Mouse (Mus musculus) neural tube, embryonic 12.5 days (tissue): Measurements from ENCODE around the gene Gm12184. TPM values are rescaled to one million over a fixed set of nuclear protein-coding genes. Genes with fewer than 3 reads are reported as not detected.
"Not testable (repeated sequence)": the region's sequence is repeated elsewhere in the genome, so short reads cannot be mapped to it uniquely, and the experiment has no call there.

Source experiments
- ATAC-seq: fragments of 200-750 bp; cut with Nextera tagmentation; 2 replicates; pipeline ENCODE4 v1.8.0; 2017; ENCODE audit warnings: low read depth, mild to moderate bottlenecking, moderate TSS enrichment, moderate library complexity; ENCODE audit not compliant: low FRiP score
- H3K27ac ChIP-seq: fragments of 300-500 bp; sonication (generic); 2 replicates; pipeline ENCODE4 v1.5.1; 2016
- H3K27me3 ChIP-seq: fragments of 300-500 bp; sonication (generic); replicated peaks from 2 replicates; pipeline ENCODE4 v1.6.1; 2016; ENCODE audit warnings: mild to moderate bottlenecking
- H3K36me3 ChIP-seq: fragments of 300-500 bp; sonication (generic); 2 replicates; pipeline ENCODE4 v1.6.1; 2016; ENCODE audit warnings: mild to moderate bottlenecking
- H3K4me1 ChIP-seq: fragments of 300-500 bp; sonication (generic); 2 replicates; pipeline ENCODE4 v1.6.1; 2016
- H3K4me2 ChIP-seq: fragments of 300-500 bp; sonication (generic); replicated peaks from 2 replicates; pipeline ENCODE4 v1.6.1; 2016; ENCODE audit warnings: mild to moderate bottlenecking
- H3K4me3 ChIP-seq: fragments of 300-500 bp; sonication (generic); 2 replicates; pipeline ENCODE4 v1.5.1; 2016
- H3K9ac ChIP-seq: fragments of 300-500 bp; sonication (generic); 2 replicates; pipeline ENCODE4 v1.6.1; 2016; ENCODE audit warnings: mild to moderate bottlenecking
- H3K9me3 ChIP-seq: fragments of 300-500 bp; sonication (generic); 2 replicates; pipeline ENCODE4 v1.6.1; 2016; ENCODE audit warnings: mild to moderate bottlenecking
- WGBS: fragments of 180-500 bp; shearing (Covaris S2); methylation state at CpG from one replicate; pipeline ENCODE4 v1.1.7; 2016; 5-methylcytosine and 5-hydroxymethylcytosine counted together
- polyA plus RNA-seq: library from polyadenylated mRNA; unstranded; fragments of >200 nt; fragmentation: Nextera tagmentation; extraction: Ambion mirVana; gene quantifications from 2 replicates; pipeline ENCODE4 v1.2.1, GENCODE M21; 2016

Gene Gm12184
- 13.8 and 14.9 TPM in 2 replicates for polyA plus RNA-seq

DNA sequence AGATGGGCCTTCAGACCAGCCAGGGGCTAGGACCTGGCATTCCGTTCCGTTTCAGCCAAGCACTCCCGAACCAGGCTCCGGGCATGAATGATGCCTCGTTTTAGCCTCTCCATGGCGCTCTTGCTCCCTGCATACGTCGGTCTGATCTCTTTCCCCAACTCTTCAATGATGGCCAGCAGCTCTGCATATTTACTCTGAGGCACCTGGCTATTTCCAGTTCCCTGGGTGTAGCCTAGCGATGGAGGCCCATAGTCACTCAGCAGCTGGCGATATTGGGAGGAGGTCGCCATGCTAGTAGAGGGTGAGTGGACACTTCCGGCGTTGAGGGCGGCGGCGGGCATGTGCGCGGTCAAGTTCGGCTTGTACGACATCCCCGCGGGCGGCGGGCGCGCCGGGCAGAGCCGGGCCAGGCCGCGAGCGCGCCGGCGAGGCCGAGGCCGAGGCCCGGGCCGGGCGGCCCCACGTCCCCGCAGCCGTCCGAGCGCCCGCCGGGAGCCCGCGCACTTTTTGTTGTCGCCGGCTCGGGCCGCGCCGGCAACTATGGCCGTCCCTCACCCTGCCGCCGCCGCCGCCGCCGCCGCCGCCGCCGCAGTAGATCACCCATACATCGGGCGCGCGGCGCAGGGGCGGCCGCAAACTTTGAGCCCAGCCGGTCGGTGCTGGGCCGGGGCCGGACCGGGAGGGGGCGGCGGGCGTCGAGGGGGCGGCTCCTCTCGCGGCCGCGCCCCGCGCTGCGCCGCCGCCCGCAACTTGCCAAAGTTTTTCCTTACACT, at the start of gene Gm12184, which contains the start of gene Trim7:
Gene Gm12184, minus strand, starts transcription at position 677 of the 773 bp plus-strand sequence.
Gene Trim7, plus strand, starts transcription at position 162 of the 773 bp plus-strand sequence.
- peak within 1 kb of the TSS; percentile 58 for H3K4me2 ChIP-seq
- H3K27me3 ChIP-seq, result peaks cover 12% of the 10 kb centered on the region
- WGBS, result under 1% methylated on average over 62 of the region's 92 CpGs
- H3K36me3 ChIP-seq, H3K9me3 ChIP-seq, H3K27ac ChIP-seq, H3K4me1 ChIP-seq: not testable (repeated sequence)
- peak; percentile 83 for ATAC-seq
- H3K9ac ChIP-seq, result 0 out of 2 replicates have a peak within 1 kb of the TSS, but pooled peaks have one; percentile 29
- peak within 1 kb of the TSS; percentile 38 for H3K4me3 ChIP-seq

DNA sequence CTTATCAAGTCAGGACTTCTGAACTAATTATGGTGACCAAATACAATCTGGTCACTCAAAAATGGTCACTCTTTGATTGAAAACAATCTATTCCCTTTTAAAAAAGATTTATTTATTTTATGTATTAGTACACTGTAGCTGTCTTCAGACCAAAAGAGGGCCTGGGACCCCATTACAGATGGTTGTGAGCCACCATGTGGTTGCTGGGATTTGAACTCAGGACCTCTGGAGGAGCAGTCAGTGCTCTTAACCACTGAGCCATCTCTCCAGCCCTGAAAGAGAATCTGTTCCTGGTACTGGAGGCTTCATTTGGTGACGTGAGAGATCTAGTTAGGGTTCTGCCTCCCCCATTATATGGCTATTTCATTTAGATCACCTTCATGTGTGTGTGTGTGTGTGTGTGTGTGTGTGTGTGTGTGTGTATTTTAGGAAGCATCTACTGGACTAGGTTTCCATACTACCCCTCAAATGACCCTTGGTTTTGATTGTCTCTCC, 48.9 kb upstream of the Gm12184 start:
- H3K9ac ChIP-seq, H3K36me3 ChIP-seq, ATAC-seq: not testable (repeated sequence)

DNA sequence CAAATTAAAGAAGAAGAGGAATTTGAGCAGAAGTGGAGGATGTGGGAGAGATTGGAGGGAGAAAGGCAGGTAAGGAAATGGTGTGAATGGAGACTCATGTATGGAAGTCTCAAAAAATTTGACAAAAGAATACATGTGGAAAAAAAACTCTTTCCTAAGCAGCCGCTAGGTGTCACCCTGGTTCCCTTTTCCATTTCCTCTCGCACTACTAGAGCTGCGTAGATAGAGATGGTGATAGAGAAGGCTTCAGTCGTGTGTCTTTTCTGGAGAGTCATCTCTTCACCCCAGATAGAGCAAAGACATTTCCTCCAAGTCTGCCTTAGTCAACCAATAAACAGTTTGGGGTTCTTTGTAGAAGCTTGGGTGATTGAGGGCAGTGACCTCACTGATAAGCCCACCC, 48.0 kb upstream of the Gm12184 start:
- WGBS, result 2% methylated on average over 4 of the region's 4 CpGs
- no peaks in the 10 kb centered on the region for H3K9me3 ChIP-seq
- peak; percentile 51 for ATAC-seq
- no peak overlapping the region for H3K4me2 ChIP-seq
- no peak overlapping the region for H3K9ac ChIP-seq
- no peak overlapping the region for H3K27ac ChIP-seq
- peaks cover 16% of the 10 kb centered on the region; the same call in 1 of the 2 replicates for H3K4me1 ChIP-seq
- no peak overlapping the region for H3K4me3 ChIP-seq
- no peaks in the 10 kb centered on the region for H3K36me3 ChIP-seq
- peaks cover 3% of the 10 kb centered on the region; the same call in 1 of the 2 replicates for H3K27me3 ChIP-seq

More for the DNA sequence above, 48.9 kb upstream of the Gm12184 start:
- H3K4me3 ChIP-seq, H3K9me3 ChIP-seq, H3K4me2 ChIP-seq, H3K27ac ChIP-seq, H3K27me3 ChIP-seq: not testable (repeated sequence)
- peaks cover 16% of the 10 kb centered on the region; the same call in 1 of the 2 replicates for H3K4me1 ChIP-seq
- WGBS, result 62% methylated on average over 1 of the region's 1 CpGs

DNA sequence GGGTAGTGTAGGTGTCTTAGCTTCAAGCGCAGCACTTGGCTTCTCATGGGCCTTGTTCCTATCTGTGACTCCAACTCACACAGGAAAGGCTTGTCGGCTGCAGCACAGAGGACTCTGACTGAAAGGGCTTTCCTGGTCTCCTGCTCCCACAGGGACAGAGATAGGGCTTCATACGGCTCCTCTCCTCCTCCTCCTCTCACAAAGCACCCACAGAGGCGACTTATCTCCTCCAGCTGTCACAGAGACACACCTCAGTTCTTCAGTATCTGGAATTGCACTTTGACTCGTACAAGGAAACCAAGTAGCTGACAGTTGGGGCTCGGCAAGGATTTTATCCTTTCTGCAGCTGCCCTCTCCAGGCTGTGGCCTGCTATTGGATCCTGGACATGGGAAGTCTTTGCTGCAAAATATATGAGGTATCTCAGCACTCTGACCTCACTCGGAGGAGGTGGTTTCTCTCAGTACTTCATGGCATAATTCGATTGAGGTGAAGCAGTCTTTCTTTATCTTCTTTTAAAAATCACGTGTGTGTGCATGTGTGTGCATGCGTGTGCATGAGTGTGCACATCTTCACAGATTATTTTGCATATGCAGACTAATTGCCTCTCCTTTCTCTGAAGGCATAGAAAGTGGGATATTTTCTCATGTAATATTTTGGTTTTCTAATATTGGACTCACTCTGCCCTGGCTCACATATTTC, 47.3 kb upstream of the Gm12184 start:
- H3K36me3 ChIP-seq, result no peaks in the 10 kb centered on the region
- 72% methylated on average over 10 of the region's 10 CpGs for WGBS
- H3K4me1 ChIP-seq, result peaks cover 16% of the 10 kb centered on the region; the same call in 1 of the 2 replicates
- no peak overlapping the region for H3K4me3 ChIP-seq
- no peak overlapping the region for H3K4me2 ChIP-seq
- H3K27me3 ChIP-seq, result peaks cover 3% of the 10 kb centered on the region; the same call in 1 of the 2 replicates
- H3K27ac ChIP-seq, result no peak overlapping the region
- ATAC-seq, result no peak
- no peaks in the 10 kb centered on the region for H3K9me3 ChIP-seq
- H3K9ac ChIP-seq, result no peak overlapping the region

GRCm38 (mm10) chr11:48872695-48873300, 46.3 kb upstream of the Gm12184 start:
- no peak overlapping the region for H3K4me2 ChIP-seq
- no peaks in the 10 kb centered on the region for H3K36me3 ChIP-seq
- H3K9me3 ChIP-seq, result no peaks in the 10 kb centered on the region
- H3K4me1 ChIP-seq, result peaks cover 16% of the 10 kb centered on the region; the same call in 1 of the 2 replicates
- H3K27ac ChIP-seq, result no peak overlapping the region
- no peak overlapping the region for H3K9ac ChIP-seq
- WGBS, result 80% methylated on average over 7 of the region's 7 CpGs
- peaks cover 3% of the 10 kb centered on the region; the same call in 1 of the 2 replicates for H3K27me3 ChIP-seq
- no peak for ATAC-seq
- no peak overlapping the region for H3K4me3 ChIP-seq

GRCm38 (mm10) chr11:48871817-48872541, 45.5 kb upstream of the Gm12184 start:
- 10% methylated on average over 17 of the region's 17 CpGs for WGBS
- Histone ChIP-seq H3K27ac (no peak overlapping the region), H3K27me3 (peaks cover 3% of the 10 kb centered on the region; the same call in 1 of the 2 replicates), H3K36me3 (no peaks in the 10 kb centered on the region), H3K4me3 (peak overlapping the region; percentile 40), H3K9ac (peak overlapping the region; percentile 53; the same call in 1 of the 2 replicates), H3K4me2 (peak overlapping the region; percentile 78), H3K4me1 (peaks cover 16% of the 10 kb centered on the region; the same call in 1 of the 2 replicates), H3K9me3 (no peaks in the 10 kb centered on the region)
- no peak for ATAC-seq

DNA sequence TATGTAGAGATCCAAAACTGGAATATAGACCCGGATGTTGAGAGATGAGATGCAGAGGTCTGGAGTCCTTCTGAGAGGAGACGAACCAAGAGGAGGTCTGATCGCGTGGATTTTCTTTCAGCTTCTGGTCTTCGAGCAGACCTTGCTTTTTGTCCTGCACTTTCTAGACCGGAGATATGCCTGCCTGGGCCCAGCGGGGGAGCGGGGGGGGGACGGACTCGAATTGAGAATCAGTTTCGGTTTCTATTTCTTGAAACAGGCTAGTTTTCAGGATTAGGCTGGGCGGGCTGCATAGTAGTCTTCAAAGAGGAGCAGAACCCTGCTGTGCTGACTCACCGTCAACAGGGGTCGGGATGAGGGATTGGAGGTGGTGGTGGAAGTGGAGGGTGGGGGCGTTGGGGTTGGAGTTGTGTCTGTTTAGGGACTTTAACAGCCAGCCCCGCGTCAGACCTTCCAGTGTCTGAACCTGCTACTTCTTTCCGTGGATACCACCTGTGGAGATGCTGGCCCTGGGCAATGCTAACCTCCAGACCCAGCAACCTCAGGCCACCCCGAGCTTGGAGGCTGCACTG, 44.8 kb upstream of the Gm12184 start, which contains the start of gene Irgm1:
Gene Irgm1, minus strand, starts transcription at position 483 of the 572 bp plus-strand sequence.
- H3K27me3 ChIP-seq, result peaks cover 3% of the 10 kb centered on the region; the same call in 1 of the 2 replicates
- ATAC-seq, result peak; percentile 53
- H3K9me3 ChIP-seq, result no peaks in the 10 kb centered on the region
- peak within 1 kb of the TSS; percentile 53 for H3K9ac ChIP-seq
- peaks cover 16% of the 10 kb centered on the region; the same call in 1 of the 2 replicates for H3K4me1 ChIP-seq
- WGBS, result 2% methylated on average over 19 of the region's 19 CpGs
- peak within 1 kb of the TSS; percentile 78 for H3K4me2 ChIP-seq
- no peaks in the 10 kb centered on the region for H3K36me3 ChIP-seq
- peak within 1 kb of the TSS; percentile 40 for H3K4me3 ChIP-seq
- no peak within 1 kb of the TSS for H3K27ac ChIP-seq

- H3K4me3 ChIP-seq, result peak overlapping the region; percentile 40
- no peak for ATAC-seq
- peaks cover 16% of the 10 kb centered on the region; the same call in 1 of the 2 replicates for H3K4me1 ChIP-seq
- peaks cover 3% of the 10 kb centered on the region; the same call in 1 of the 2 replicates for H3K27me3 ChIP-seq
- H3K27ac ChIP-seq, result no peak overlapping the region
- H3K9me3 ChIP-seq, result no peaks in the 10 kb centered on the region
- H3K36me3 ChIP-seq, result no peaks in the 10 kb centered on the region
- peak overlapping the region; percentile 78 for H3K4me2 ChIP-seq
- H3K9ac ChIP-seq, result peak overlapping the region; percentile 53
- 41% methylated on average over 7 of the region's 7 CpGs for WGBS
Measured at GRCm38 (mm10) chr11:48870781-48871180, 44.3 kb upstream of the Gm12184 start.

- Histone ChIP-seq H3K9ac (no peak overlapping the region), H3K36me3 (no peaks in the 10 kb centered on the region), H3K9me3 (no peaks in the 10 kb centered on the region), H3K27ac (no peak overlapping the region), H3K4me2 (no peak overlapping the region), H3K27me3 (peaks cover 3% of the 10 kb centered on the region; the same call in 1 of the 2 replicates), H3K4me1 (peaks cover 16% of the 10 kb centered on the region; the same call in 1 of the 2 replicates), H3K4me3 (no peak overlapping the region)
- WGBS, result 79% methylated on average over 7 of the region's 7 CpGs
- no peak for ATAC-seq
Measured at GRCm38 (mm10) chr11:48869380-48870110, 43.1 kb upstream of the Gm12184 start.

- Histone ChIP-seq H3K9ac (no peak overlapping the region), H3K4me2 (no peak overlapping the region), H3K4me3 (no peak overlapping the region), H3K27ac (no peak overlapping the region), H3K9me3 (no peaks in the 10 kb centered on the region), H3K36me3 (no peaks in the 10 kb centered on the region), H3K27me3 (no peaks in the 10 kb centered on the region), H3K4me1 (peaks cover 8% of the 10 kb centered on the region; the same call in 1 of the 2 replicates)
- no peak for ATAC-seq
- WGBS, result 96% methylated on average over 9 of the region's 9 CpGs
Measured at GRCm38 (mm10) chr11:48866481-48866880, 40.0 kb upstream of the Gm12184 start.
